Mouse (Mus musculus): ENCODE measurements at regions not wholly inside any gene's neighbourhood (a gene's known extent, or its start where the extent isn't known, plus 50 kb on each side); places are given as distances from the start of the nearest gene placed in this dataset.

- DNase-seq (ENCODE audit: low spot score): no peak
Observed at GRCm38 (mm10) chr6:91619735-91620732, 63.8 kb upstream of the Slc6a6 start.

GRCm38 (mm10) chr6:91621437-91621836, 62.4 kb upstream of the Slc6a6 start:
- DNase-seq (ENCODE audit: low spot score): no peak

- DNase-seq (ENCODE audit: low spot score): no peak
Observed at GRCm38 (mm10) chr6:91622425-91622824, 61.4 kb upstream of the Slc6a6 start.

- DNase-seq (ENCODE audit: low spot score): no peak
Observed at GRCm38 (mm10) chr6:91623646-91624045, 60.2 kb upstream of the Slc6a6 start.

GRCm38 (mm10) chr6:91629230-91629629, 54.6 kb upstream of the Slc6a6 start:
- no peak for DNase-seq (ENCODE audit: low spot score)

- DNase-seq (ENCODE audit: low spot score): no peak
Observed at GRCm38 (mm10) chr6:91631261-91631660, 52.6 kb upstream of the Slc6a6 start.
